Mouse (Mus musculus) embryonic facial prominence, embryonic 12.5 days (tissue): ENCODE measurements at regions not wholly inside any gene's neighbourhood (a gene's known extent, or its start where the extent isn't known, plus 50 kb on each side); places are given as distances from the start of the nearest gene placed in this dataset.

Experiments used
- ATAC-seq: fragments of 200-750 bp; cut with Nextera tagmentation; 2 replicates; pipeline ENCODE4 v1.8.0; 2017; ENCODE audit not compliant: insufficient number of reproducible peaks, insufficient read depth, low FRiP score, low TSS enrichment
- H3K27ac ChIP-seq: fragments of 300-500 bp; sonication (generic); 2 replicates; pipeline ENCODE4 v1.5.1; 2016; ENCODE audit warnings: mild to moderate bottlenecking
- H3K27me3 ChIP-seq: fragments of 300-500 bp; sonication (generic); 2 replicates; pipeline ENCODE4 v1.6.1; 2016; ENCODE audit warnings: mild to moderate bottlenecking, moderate library complexity
- H3K36me3 ChIP-seq: fragments of 300-500 bp; sonication (generic); 2 replicates; pipeline ENCODE4 v1.6.1; 2016; ENCODE audit warnings: mild to moderate bottlenecking
- H3K4me1 ChIP-seq: fragments of 300-500 bp; sonication (generic); 2 replicates; pipeline ENCODE4 v1.6.1; 2016
- H3K4me2 ChIP-seq: fragments of 300-500 bp; sonication (generic); replicated peaks from 2 replicates; pipeline ENCODE4 v1.6.1; 2016; ENCODE audit warnings: mild to moderate bottlenecking, moderate library complexity
- H3K4me3 ChIP-seq: fragments of 300-500 bp; sonication (generic); 2 replicates; pipeline ENCODE4 v1.5.1; 2016; ENCODE audit warnings: mild to moderate bottlenecking
- H3K9ac ChIP-seq: fragments of 300-500 bp; sonication (generic); 2 replicates; pipeline ENCODE4 v1.6.1; 2016; ENCODE audit warnings: mild to moderate bottlenecking, moderate library complexity
- H3K9me3 ChIP-seq: fragments of 300-500 bp; sonication (generic); 2 replicates; pipeline ENCODE4 v1.6.1; 2016; ENCODE audit warnings: mild to moderate bottlenecking, moderate library complexity
- WGBS: fragments of 180-500 bp; shearing (Covaris S2); methylation state at CpG from one replicate; pipeline ENCODE4 v1.1.7; 2016; 5-methylcytosine and 5-hydroxymethylcytosine counted together

GRCm38 (mm10) chr8:89307601-89308000, 263.6 kb upstream of the Sall1 start:
- no peak overlapping the region for H3K27ac ChIP-seq
- no peaks in the 10 kb centered on the region for H3K9me3 ChIP-seq
- 31% methylated on average over 10 of the region's 10 CpGs for WGBS
- no peak overlapping the region for H3K4me2 ChIP-seq
- no peak overlapping the region for H3K9ac ChIP-seq
- peaks cover 6% of the 10 kb centered on the region for H3K4me1 ChIP-seq
- no peak overlapping the region for H3K4me3 ChIP-seq
- H3K27me3 ChIP-seq, result no peaks in the 10 kb centered on the region
- ATAC-seq, result no peak
- no peaks in the 10 kb centered on the region for H3K36me3 ChIP-seq

DNA sequence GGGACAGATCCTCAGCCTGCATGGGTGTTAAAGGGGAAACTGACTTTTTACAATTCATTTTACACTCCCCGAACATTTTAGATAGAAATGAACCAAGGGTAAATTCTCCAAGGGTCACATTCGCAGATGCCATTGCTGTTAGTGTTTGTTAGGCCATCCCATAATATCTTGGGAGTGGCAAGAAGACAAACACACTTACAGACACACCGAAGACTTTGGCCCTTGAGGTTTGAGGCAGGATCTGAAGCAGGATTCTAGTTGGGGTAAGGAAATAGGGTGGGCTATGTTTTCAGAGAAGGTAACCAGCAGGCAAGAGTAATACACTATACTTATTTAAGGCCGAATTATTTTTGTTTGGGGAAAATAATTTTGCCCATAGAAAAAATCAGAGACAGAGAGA, 263.1 kb upstream of the Sall1 start:
- H3K36me3 ChIP-seq, result no peaks in the 10 kb centered on the region
- no peak for ATAC-seq
- WGBS, result 79% methylated on average over 4 of the region's 4 CpGs
- H3K9ac ChIP-seq, result no peak overlapping the region
- H3K9me3 ChIP-seq, result no peaks in the 10 kb centered on the region
- no peak overlapping the region for H3K4me3 ChIP-seq
- H3K4me1 ChIP-seq, result peaks cover 6% of the 10 kb centered on the region
- no peak overlapping the region for H3K4me2 ChIP-seq
- no peaks in the 10 kb centered on the region for H3K27me3 ChIP-seq
- no peak overlapping the region for H3K27ac ChIP-seq

DNA sequence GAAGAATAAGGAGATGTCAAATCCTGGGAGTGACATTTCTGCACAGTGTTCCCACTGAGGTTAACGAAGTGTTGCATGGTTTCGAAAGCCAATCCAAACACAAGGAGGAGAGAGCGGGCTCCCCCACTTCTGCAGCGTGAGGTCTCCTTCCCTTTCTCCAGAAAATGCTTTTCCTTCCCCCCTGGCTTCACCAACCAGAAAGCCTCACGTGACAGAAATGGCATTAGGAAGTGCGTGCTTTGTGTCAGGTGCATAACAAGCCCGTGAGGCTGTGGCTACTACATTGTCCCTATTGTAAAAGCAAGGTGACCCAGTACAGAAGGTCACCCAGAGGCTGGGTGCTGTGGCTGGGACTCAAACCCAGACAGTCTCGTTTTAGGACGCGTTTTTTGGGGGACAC, 260.2 kb upstream of the Sall1 start:
- H3K4me3 ChIP-seq, result no peak overlapping the region
- H3K4me2 ChIP-seq, result no peak overlapping the region
- no peak overlapping the region for H3K9ac ChIP-seq
- H3K27me3 ChIP-seq, result no peaks in the 10 kb centered on the region
- no peaks in the 10 kb centered on the region for H3K36me3 ChIP-seq
- WGBS, result 65% methylated on average over 10 of the region's 10 CpGs
- no peaks in the 10 kb centered on the region for H3K9me3 ChIP-seq
- no peak overlapping the region for H3K27ac ChIP-seq
- H3K4me1 ChIP-seq, result peaks cover 4% of the 10 kb centered on the region
- ATAC-seq, result no peak

DNA sequence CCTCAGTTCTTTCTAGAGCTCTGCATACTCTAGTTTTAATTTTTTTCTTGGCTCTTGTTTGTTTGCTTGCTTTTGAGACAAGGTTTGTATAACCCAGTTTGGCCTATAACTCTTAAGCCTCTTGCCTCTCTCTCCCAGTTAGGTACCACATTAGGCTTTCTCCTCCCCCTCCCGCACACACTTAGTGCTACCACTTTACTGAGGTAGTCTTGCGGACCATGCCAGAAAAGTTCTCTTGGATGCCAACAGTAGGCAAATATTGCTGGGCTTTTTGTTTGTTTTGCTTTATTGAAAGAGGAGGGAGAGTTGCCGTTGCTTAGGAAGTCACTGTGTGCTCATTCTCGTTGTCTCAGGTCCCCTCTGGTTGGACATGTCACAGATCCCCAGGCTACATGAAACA, 259.4 kb upstream of the Sall1 start:
- Histone ChIP-seq H3K4me1 (peaks cover 4% of the 10 kb centered on the region), H3K4me3 (no peak overlapping the region), H3K4me2 (no peak overlapping the region), H3K27ac (no peak overlapping the region), H3K27me3 (no peaks in the 10 kb centered on the region), H3K36me3 (no peaks in the 10 kb centered on the region), H3K9me3 (no peaks in the 10 kb centered on the region), H3K9ac (no peak overlapping the region)
- no peak for ATAC-seq
- whole genome bisulfite sequencing, result 84% methylated on average over 4 of the region's 4 CpGs

GRCm38 (mm10) chr8:89299637-89300036, 255.7 kb upstream of the Sall1 start:
- no peak overlapping the region for H3K4me3 ChIP-seq
- no peaks in the 10 kb centered on the region for H3K9me3 ChIP-seq
- no peak for ATAC-seq
- no peaks in the 10 kb centered on the region for H3K36me3 ChIP-seq
- WGBS, result 46% methylated on average over 4 of the region's 4 CpGs
- no peak overlapping the region for H3K4me2 ChIP-seq
- no peaks in the 10 kb centered on the region for H3K27me3 ChIP-seq
- no peak overlapping the region for H3K9ac ChIP-seq
- H3K4me1 ChIP-seq, result no peaks in the 10 kb centered on the region
- H3K27ac ChIP-seq, result no peak overlapping the region

DNA sequence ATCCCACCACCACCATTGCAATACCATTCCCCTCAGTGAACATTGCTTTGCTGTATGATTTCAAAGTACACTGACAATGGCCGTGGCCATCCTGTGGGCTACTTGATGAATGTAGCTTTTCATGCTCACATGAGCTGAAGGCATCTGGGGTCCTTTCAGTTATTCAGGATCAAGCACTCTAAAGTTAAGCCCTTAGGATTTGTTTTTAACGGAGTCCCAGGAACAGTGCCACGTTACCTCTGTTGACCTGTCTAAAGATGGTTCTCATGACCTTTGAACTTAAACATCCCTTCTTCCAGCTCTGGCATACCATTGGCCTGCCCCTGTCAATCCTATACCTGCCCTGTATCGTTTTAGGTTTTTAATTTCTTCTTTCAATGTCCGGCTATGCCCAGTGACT, 251.7 kb upstream of the Sall1 start:
- Histone ChIP-seq H3K9ac (no peak overlapping the region), H3K9me3 (no peaks in the 10 kb centered on the region), H3K4me1 (no peaks in the 10 kb centered on the region), H3K36me3 (no peaks in the 10 kb centered on the region), H3K4me2 (no peak overlapping the region), H3K4me3 (no peak overlapping the region), H3K27me3 (no peaks in the 10 kb centered on the region), H3K27ac (no peak overlapping the region)
- ATAC-seq, result no peak
- 32% methylated on average over 5 of the region's 5 CpGs for WGBS

DNA sequence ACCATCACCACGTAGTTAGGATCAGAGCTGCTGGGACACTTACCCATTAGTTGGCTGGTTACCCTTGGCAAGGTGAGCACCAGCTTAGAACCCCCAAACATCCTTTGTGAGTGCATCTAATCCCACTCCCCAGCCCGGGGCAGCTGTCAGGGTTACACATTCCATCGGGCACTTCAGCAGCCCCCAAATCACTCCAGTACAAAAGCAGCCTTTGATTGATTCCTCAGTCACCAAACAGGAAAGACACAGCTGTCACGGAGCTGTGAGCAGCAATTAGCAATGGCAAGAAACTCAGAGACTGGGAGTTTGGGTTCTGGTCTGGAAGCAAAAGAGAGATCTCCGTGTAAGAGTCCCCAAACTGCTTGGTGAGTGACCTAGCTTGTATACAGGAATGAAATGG, 245.1 kb upstream of the Sall1 start:
- no peak overlapping the region for H3K9ac ChIP-seq
- WGBS, result 8% methylated on average over 5 of the region's 5 CpGs
- ATAC-seq, result no peak
- no peak overlapping the region for H3K4me3 ChIP-seq
- no peak overlapping the region for H3K27ac ChIP-seq
- H3K27me3 ChIP-seq, result peaks cover 2% of the 10 kb centered on the region; the same call in 1 of the 2 replicates
- peaks cover 6% of the 10 kb centered on the region; the same call in 1 of the 2 replicates for H3K4me1 ChIP-seq
- no peak overlapping the region for H3K4me2 ChIP-seq
- no peaks in the 10 kb centered on the region for H3K9me3 ChIP-seq
- no peaks in the 10 kb centered on the region for H3K36me3 ChIP-seq

DNA sequence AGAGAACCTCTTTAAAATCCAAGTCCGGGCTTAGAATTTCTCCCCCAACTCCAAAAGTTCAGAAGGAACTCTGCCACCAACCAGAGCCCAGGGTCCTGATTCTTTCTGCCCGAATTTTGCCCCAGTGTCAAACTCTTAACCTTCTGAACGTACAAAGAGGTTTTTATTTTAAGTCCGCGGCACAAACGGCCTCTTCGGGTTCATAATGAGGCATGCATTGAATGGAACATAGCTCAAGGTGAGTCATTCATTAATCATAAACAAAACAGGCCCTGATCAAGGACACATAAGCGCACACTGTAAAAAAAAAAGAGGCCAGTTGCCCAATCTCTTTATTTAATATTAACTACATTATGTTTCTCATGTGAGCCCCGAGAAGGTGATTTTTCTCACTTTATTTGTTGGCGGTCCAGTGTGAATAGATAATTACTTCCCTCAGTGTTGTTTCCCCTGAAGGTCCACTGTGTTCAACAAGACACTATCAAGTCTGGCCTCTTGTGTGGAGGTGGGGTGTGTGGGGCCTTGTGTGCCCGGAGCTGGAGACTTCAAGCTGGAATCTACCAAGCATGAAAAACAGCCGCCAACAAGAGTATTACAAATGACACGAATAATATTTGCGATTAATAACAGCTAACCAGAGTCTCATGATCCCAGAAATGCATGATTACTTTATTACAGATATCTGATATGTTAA, 241.1 kb upstream of the Sall1 start:
- H3K4me1 ChIP-seq, result peaks cover 6% of the 10 kb centered on the region; the same call in 1 of the 2 replicates
- H3K27me3 ChIP-seq, result peaks cover 5% of the 10 kb centered on the region; the same call in 1 of the 2 replicates
- no peak overlapping the region for H3K4me2 ChIP-seq
- no peaks in the 10 kb centered on the region for H3K9me3 ChIP-seq
- no peaks in the 10 kb centered on the region for H3K36me3 ChIP-seq
- no peak overlapping the region for H3K4me3 ChIP-seq
- H3K27ac ChIP-seq, result no peak overlapping the region
- no peak overlapping the region for H3K9ac ChIP-seq
- ATAC-seq, result no peak
- WGBS, result 81% methylated on average over 14 of the region's 14 CpGs

DNA sequence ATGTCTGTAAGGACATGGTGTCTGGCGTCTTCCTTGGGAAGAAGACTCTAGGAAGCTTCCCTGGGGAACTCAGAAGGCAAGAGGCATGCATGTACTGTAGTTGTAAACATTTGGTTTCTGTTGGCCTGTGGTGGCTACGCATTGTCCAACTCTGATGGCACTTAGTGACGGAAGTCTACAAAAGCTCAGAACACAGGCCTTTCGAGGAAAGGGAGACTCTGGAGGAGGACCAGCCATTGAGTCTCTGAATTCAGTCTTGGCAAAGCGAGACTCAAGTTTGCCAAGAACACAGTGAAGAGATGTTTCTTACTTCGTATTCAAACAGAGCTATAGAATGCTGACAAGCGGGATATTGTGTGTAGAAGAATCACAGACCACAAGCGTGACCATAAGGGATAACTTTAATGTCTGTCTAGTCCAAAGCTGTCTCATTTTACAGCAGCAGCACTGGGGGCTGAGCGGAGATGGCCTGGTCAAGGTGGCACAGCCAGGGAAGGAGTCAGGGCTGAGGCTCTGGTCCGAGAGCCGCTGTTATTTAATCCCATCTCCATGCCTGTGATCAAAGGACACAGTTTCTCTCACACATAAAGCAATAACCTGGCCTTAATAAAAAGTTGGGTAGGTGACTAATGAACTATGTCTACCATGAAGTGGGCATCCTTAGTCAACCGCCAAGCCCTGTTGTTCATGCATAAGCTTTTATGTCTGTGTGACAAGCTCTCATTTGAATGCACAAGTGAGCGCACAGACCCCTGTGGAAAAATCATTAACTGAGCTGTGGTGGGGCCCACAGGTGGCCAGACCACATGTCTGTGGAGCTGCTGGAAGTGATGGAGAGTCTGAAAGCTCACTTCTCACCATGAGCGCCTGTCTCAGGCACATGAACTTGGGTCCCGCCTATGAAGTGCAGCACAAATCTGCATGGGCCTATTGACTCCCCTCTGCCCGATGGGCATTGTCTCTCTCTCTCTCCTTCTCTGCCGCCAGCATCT, 239.4 kb upstream of the Sall1 start:
- Histone ChIP-seq H3K27me3 (0 out of 2 replicates have a peak, but pooled peaks cover 3% of the 10 kb centered on the region), H3K4me3 (no peak overlapping the region), H3K4me1 (no peaks in the 10 kb centered on the region), H3K27ac (no peak overlapping the region), H3K4me2 (no peak overlapping the region), H3K36me3 (no peaks in the 10 kb centered on the region), H3K9me3 (no peaks in the 10 kb centered on the region), H3K9ac (no peak overlapping the region)
- 86% methylated on average over 17 of the region's 17 CpGs for WGBS
- no peak for ATAC-seq

GRCm38 (mm10) chr8:89279844-89280243, 235.9 kb upstream of the Sall1 start:
- Histone ChIP-seq H3K27ac (no peak overlapping the region), H3K4me3 (no peak overlapping the region), H3K4me2 (no peak overlapping the region), H3K4me1 (no peaks in the 10 kb centered on the region), H3K9me3 (no peaks in the 10 kb centered on the region), H3K36me3 (no peaks in the 10 kb centered on the region), H3K27me3 (peaks cover 3% of the 10 kb centered on the region; the same call in 1 of the 2 replicates), H3K9ac (no peak overlapping the region)
- 77% methylated on average over 3 of the region's 3 CpGs for WGBS
- no peak for ATAC-seq

- Histone ChIP-seq H3K36me3 (no peaks in the 10 kb centered on the region), H3K4me2 (no peak overlapping the region), H3K4me3 (no peak overlapping the region), H3K9me3 (no peaks in the 10 kb centered on the region), H3K27ac (no peak overlapping the region), H3K9ac (no peak overlapping the region), H3K27me3 (peaks cover 3% of the 10 kb centered on the region; the same call in 1 of the 2 replicates), H3K4me1 (no peaks in the 10 kb centered on the region)
- 85% methylated on average over 6 of the region's 6 CpGs for WGBS
- no peak for ATAC-seq
Measured at GRCm38 (mm10) chr8:89279142-89279541, 235.2 kb upstream of the Sall1 start.

GRCm38 (mm10) chr8:89273276-89273675, 229.3 kb upstream of the Sall1 start:
- H3K4me3 ChIP-seq, result no peak overlapping the region
- no peak overlapping the region for H3K27ac ChIP-seq
- no peaks in the 10 kb centered on the region for H3K36me3 ChIP-seq
- H3K4me2 ChIP-seq, result no peak overlapping the region
- H3K9ac ChIP-seq, result no peak overlapping the region
- WGBS, result 33% methylated on average over 4 of the region's 4 CpGs
- H3K27me3 ChIP-seq, result peaks cover 16% of the 10 kb centered on the region
- no peak for ATAC-seq
- peaks cover 12% of the 10 kb centered on the region for H3K4me1 ChIP-seq
- H3K9me3 ChIP-seq, result no peaks in the 10 kb centered on the region
